ENCODE assay signal across 23 mouse cellular contexts in the genomic region with DNA sequence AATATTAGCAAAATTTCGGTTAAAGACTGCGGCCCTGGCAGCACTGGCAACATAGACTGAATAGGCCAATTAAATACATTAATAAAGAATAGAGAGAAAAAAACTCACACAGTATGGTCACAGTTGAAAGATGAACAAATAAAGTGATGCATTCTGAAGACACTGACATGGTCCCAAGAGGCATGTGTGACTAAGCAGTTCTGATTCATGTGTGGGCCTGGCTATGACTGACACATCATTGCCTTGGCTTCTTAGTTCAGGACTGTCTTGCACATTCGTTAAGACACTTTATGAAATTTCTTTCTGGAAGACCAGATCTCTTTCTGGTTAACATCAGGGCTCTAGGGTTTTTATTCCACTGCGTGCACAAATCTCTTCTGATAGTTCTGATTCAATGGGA.
DNase-seq lines count a peak whose midpoint lies in the region; ATAC-seq and TF ChIP-seq lines count a peak whose summit lies in the region.
"Had no signal": no experiment of that assay in that cellular context is flagged by ENCODE, and none has a peak within 500 bp of the region (broad histone marks: within the 10 kb centered on the region; RNA-seq: fewer than 3 reads in every experiment).

No protein-coding gene starts in this region.

- H3K4me3 ChIP-seq in embryonic fibroblast, embryonic 13.5 days (ENCODE audit: insufficient read depth, low read length): no peak overlapping the region
- H3K4me3 ChIP-seq in lung, adult 2 months (replicated peaks; ENCODE audit: extremely low read depth, low read depth, low read length): no peak overlapping the region
- H3K4me3 ChIP-seq: embryonic facial prominence, embryonic 15.5 days; forebrain, embryonic 12.5 days; hindbrain, embryonic 13.5 days had no signal

- DNase-seq in adrenal gland, postnatal 36 days: peak; percentile 8 to 18
- no peak for DNase-seq in adrenal gland, adult 8-10 months
- peak; percentile 56 for DNase-seq in NIH3T3 (ENCODE audit: low read depth)
- no peak for DNase-seq in lung, adult 2 months
- DNase-seq: B cell, adult 2 months; cerebellum, adult 11 months; cerebellum, adult 8-10 months; cerebellum, postnatal 14 days; embryo, embryonic 11 days; forebrain, postnatal 0 days; gastrocnemius, postnatal 36 days; heart, adult 11 months; heart, postnatal 10 days; heart, postnatal 4 days; kidney, adult 11 months; kidney, adult 9 months had no signal

- H3K27ac ChIP-seq in embryonic fibroblast, embryonic 13.5 days (ENCODE audit: insufficient read depth, low read length): peak overlapping the region; percentile 93
- H3K27ac ChIP-seq: embryonic facial prominence, embryonic 15.5 days; forebrain, embryonic 12.5 days; hindbrain, embryonic 13.5 days; hindbrain, postnatal 0 days had no signal

- no peak for TF ChIP-seq CTCF in embryonic fibroblast, embryonic 13.5 days (IDR thresholded peaks at IDR 0.05; ENCODE audit: borderline replicate concordance, insufficient read depth, low read length)
- no peak for TF ChIP-seq CTCF in lung, adult 2 months (IDR thresholded peaks at IDR 0.05; ENCODE audit: insufficient read depth, low read length)

- peaks cover 6% of the 10 kb centered on the region; the same call in 1 of the 2 replicates for H3K4me1 ChIP-seq in embryonic fibroblast, embryonic 13.5 days (ENCODE audit: control insufficient read depth, insufficient read depth, low read length)
- H3K4me1 ChIP-seq in lung, adult 2 months (ENCODE audit: control insufficient read depth, insufficient read depth, low read length): no peaks in the 10 kb centered on the region
- H3K4me1 ChIP-seq: embryonic facial prominence, embryonic 15.5 days; forebrain, embryonic 12.5 days; hindbrain, embryonic 13.5 days had no signal

- 88% methylated on average over 4 of the region's 4 CpGs for WGBS in lung, adult 2 months

- TF ChIP-seq POLR2A in embryonic fibroblast, embryonic 13.5 days (IDR thresholded peaks at IDR 0.05; ENCODE audit: low read depth, low read length): no peak
- TF ChIP-seq POLR2A in lung, adult 2 months (IDR thresholded peaks at IDR 0.05; ENCODE audit: borderline replicate concordance, extremely low read depth, low read depth, low read length): no peak

- ATAC-seq in cerebellum, adult (ENCODE audit: insufficient number of reproducible peaks, low FRiP score, low TSS enrichment): no peak
- ATAC-seq: CD4-positive, CD25-positive, alpha-beta regulatory T cell, adult 4 months; forebrain, postnatal 0 days; hindbrain, postnatal 0 days had no signal

Comparison
In these comparisons a context has a peak if more than half of its experiments do, and no peak if none do; other contexts are left out.
1. DNase-seq: peak in adrenal gland, postnatal 36 days (2 of 2) and NIH3T3 (single experiment); none in adrenal gland, adult 8-10 months (single experiment) and lung, adult 2 months (single experiment).